Mouse (Mus musculus) forebrain, embryonic 12.5 days (tissue): ENCODE measurements around the gene Prkcq. TPM values are rescaled to one million over a fixed set of nuclear protein-coding genes. Genes with fewer than 3 reads are reported as not detected.

ENCODE experiments used
- ATAC-seq: fragments of 200-750 bp; cut with Nextera tagmentation; 2 replicates; pipeline ENCODE4 v1.8.0; 2017; ENCODE audit warnings: moderate TSS enrichment; ENCODE audit not compliant: low FRiP score
- H3K27ac ChIP-seq: fragments of 300-500 bp; sonication (generic); 2 replicates; pipeline ENCODE4 v1.5.1; 2016; ENCODE audit warnings: mild to moderate bottlenecking
- H3K27me3 ChIP-seq: fragments of 300-500 bp; sonication (generic); 2 replicates; pipeline ENCODE4 v1.6.1; 2016; ENCODE audit warnings: mild to moderate bottlenecking
- H3K36me3 ChIP-seq: fragments of 300-500 bp; sonication (generic); replicated peaks from 2 replicates; pipeline ENCODE4 v1.6.1; 2016; ENCODE audit warnings: mild to moderate bottlenecking
- H3K4me1 ChIP-seq: fragments of 300-500 bp; sonication (generic); 2 replicates; pipeline ENCODE4 v1.6.1; 2016
- H3K4me2 ChIP-seq: fragments of 300-500 bp; sonication (generic); 2 replicates; pipeline ENCODE4 v1.6.1; 2016; ENCODE audit warnings: mild to moderate bottlenecking, moderate library complexity
- H3K4me3 ChIP-seq: fragments of 300-500 bp; sonication (generic); replicated peaks from 2 replicates; pipeline ENCODE4 v1.5.1; 2016; ENCODE audit warnings: mild to moderate bottlenecking
- H3K9ac ChIP-seq: fragments of 300-500 bp; sonication (generic); 2 replicates; pipeline ENCODE4 v1.6.1; 2016; ENCODE audit warnings: mild to moderate bottlenecking
- H3K9me3 ChIP-seq: fragments of 300-500 bp; sonication (generic); 2 replicates; pipeline ENCODE4 v1.6.1; 2016
- WGBS: fragments of 180-500 bp; shearing (Covaris S2); methylation state at CpG from one replicate; pipeline ENCODE4 v1.1.7; 2016; 5-methylcytosine and 5-hydroxymethylcytosine counted together
- polyA plus RNA-seq: library from polyadenylated mRNA; unstranded; fragments of >200 nt; fragmentation: Nextera tagmentation; extraction: Ambion mirVana; gene quantifications from 2 replicates; pipeline ENCODE4 v1.2.1, GENCODE M21; 2016

Gene Prkcq
- polyA plus RNA-seq, 1 experiment from 2014 or later = 1.3 TPM

GRCm38 (mm10) chr2:11278965-11279364 is 107.1 kb downstream of the Prkcq start:
- Histone ChIP-seq H3K4me2 (no peak overlapping the region), H3K9me3 (no peaks in the 10 kb centered on the region), H3K27me3 (no peaks in the 10 kb centered on the region), H3K4me3 (no peak overlapping the region), H3K4me1 (no peaks in the 10 kb centered on the region), H3K27ac (no peak overlapping the region), H3K36me3 (no peaks in the 10 kb centered on the region), H3K9ac (no peak overlapping the region)
- WGBS = 68% methylated on average over 7 of the region's 7 CpGs
- ATAC-seq = no peak

GRCm38 (mm10) chr2:11280247-11280646 is 108.3 kb downstream of the Prkcq start:
- no peak overlapping the region for H3K9ac ChIP-seq
- H3K4me1 ChIP-seq = no peaks in the 10 kb centered on the region
- 85% methylated on average over 2 of the region's 2 CpGs for WGBS
- H3K36me3 ChIP-seq = no peaks in the 10 kb centered on the region
- no peaks in the 10 kb centered on the region for H3K27me3 ChIP-seq
- no peak for ATAC-seq
- no peak overlapping the region for H3K27ac ChIP-seq
- no peaks in the 10 kb centered on the region for H3K9me3 ChIP-seq
- no peak overlapping the region for H3K4me2 ChIP-seq
- no peak overlapping the region for H3K4me3 ChIP-seq

GRCm38 (mm10) chr2:11287834-11288530 is 116.1 kb downstream of the Prkcq start:
- Histone ChIP-seq H3K27me3 (no peaks in the 10 kb centered on the region), H3K4me1 (no peaks in the 10 kb centered on the region; the same call in 1 of the 2 replicates), H3K4me3 (no peak overlapping the region), H3K9ac (no peak overlapping the region), H3K9me3 (no peaks in the 10 kb centered on the region), H3K36me3 (no peaks in the 10 kb centered on the region), H3K27ac (no peak overlapping the region), H3K4me2 (no peak overlapping the region)
- 68% methylated on average over 18 of the region's 18 CpGs for WGBS
- ATAC-seq = peak; percentile 68

GRCm38 (mm10) chr2:11288531-11288846 is 116.6 kb downstream of the Prkcq start:
- no peak overlapping the region for H3K4me3 ChIP-seq
- peak; percentile 86 for ATAC-seq
- no peak overlapping the region for H3K27ac ChIP-seq
- no peaks in the 10 kb centered on the region for H3K36me3 ChIP-seq
- H3K4me2 ChIP-seq = no peak overlapping the region
- no peaks in the 10 kb centered on the region for H3K9me3 ChIP-seq
- WGBS = 10% methylated on average over 7 of the region's 7 CpGs
- H3K4me1 ChIP-seq = no peaks in the 10 kb centered on the region; the same call in 1 of the 2 replicates
- no peaks in the 10 kb centered on the region for H3K27me3 ChIP-seq
- H3K9ac ChIP-seq = no peak overlapping the region

- Histone ChIP-seq H3K9me3 (no peaks in the 10 kb centered on the region), H3K4me3 (no peak overlapping the region), H3K36me3 (no peaks in the 10 kb centered on the region), H3K4me2 (no peak overlapping the region), H3K27me3 (no peaks in the 10 kb centered on the region), H3K27ac (no peak overlapping the region), H3K9ac (no peak overlapping the region), H3K4me1 (no peaks in the 10 kb centered on the region; the same call in 1 of the 2 replicates)
- WGBS = 84% methylated on average over 6 of the region's 6 CpGs
- no peak for ATAC-seq
These were observed 119.0 kb downstream of the Prkcq start for GRCm38 (mm10) chr2:11290931-11291330.

GRCm38 (mm10) chr2:11291570-11292405 is 119.9 kb downstream of the Prkcq start:
- WGBS = 75% methylated on average over 9 of the region's 9 CpGs
- Histone ChIP-seq H3K4me2 (no peak overlapping the region), H3K4me3 (no peak overlapping the region), H3K27ac (no peak overlapping the region), H3K36me3 (no peaks in the 10 kb centered on the region), H3K9me3 (no peaks in the 10 kb centered on the region), H3K9ac (no peak overlapping the region), H3K27me3 (no peaks in the 10 kb centered on the region), H3K4me1 (no peaks in the 10 kb centered on the region; the same call in 1 of the 2 replicates)
- no peak for ATAC-seq

- WGBS = 86% methylated on average over 13 of the region's 13 CpGs
- Histone ChIP-seq H3K9me3 (no peaks in the 10 kb centered on the region), H3K27ac (no peak overlapping the region), H3K9ac (no peak overlapping the region), H3K4me2 (no peak overlapping the region), H3K4me1 (no peaks in the 10 kb centered on the region; the same call in 1 of the 2 replicates), H3K36me3 (no peaks in the 10 kb centered on the region), H3K4me3 (no peak overlapping the region), H3K27me3 (no peaks in the 10 kb centered on the region)
- ATAC-seq = no peak
These were observed 121.2 kb downstream of the Prkcq start for GRCm38 (mm10) chr2:11293144-11293543.

- Histone ChIP-seq H3K4me3 (no peak overlapping the region), H3K27me3 (no peaks in the 10 kb centered on the region), H3K4me1 (no peaks in the 10 kb centered on the region), H3K4me2 (no peak overlapping the region), H3K9ac (no peak overlapping the region), H3K27ac (no peak overlapping the region), H3K36me3 (no peaks in the 10 kb centered on the region), H3K9me3 (no peaks in the 10 kb centered on the region)
- ATAC-seq = no peak
- WGBS = 89% methylated on average over 5 of the region's 5 CpGs
These were observed 122.8 kb downstream of the Prkcq start for GRCm38 (mm10) chr2:11294643-11295191.

- no peak overlapping the region for H3K4me2 ChIP-seq
- H3K4me3 ChIP-seq = no peak overlapping the region
- no peaks in the 10 kb centered on the region for H3K4me1 ChIP-seq
- H3K9ac ChIP-seq = no peak overlapping the region
- no peaks in the 10 kb centered on the region for H3K9me3 ChIP-seq
- H3K27me3 ChIP-seq = no peaks in the 10 kb centered on the region
- no peaks in the 10 kb centered on the region for H3K36me3 ChIP-seq
- WGBS = 91% methylated on average over 7 of the region's 7 CpGs
- no peak for ATAC-seq
- no peak overlapping the region for H3K27ac ChIP-seq
These were observed 126.9 kb downstream of the Prkcq start for GRCm38 (mm10) chr2:11298811-11299210.

- Histone ChIP-seq H3K36me3 (no peaks in the 10 kb centered on the region), H3K27me3 (no peaks in the 10 kb centered on the region), H3K4me2 (no peak overlapping the region), H3K4me3 (no peak overlapping the region), H3K27ac (no peak overlapping the region), H3K9me3 (no peaks in the 10 kb centered on the region), H3K9ac (no peak overlapping the region), H3K4me1 (no peaks in the 10 kb centered on the region)
- ATAC-seq = no peak
- 48% methylated on average over 1 of the region's 1 CpGs for WGBS
These were observed 127.5 kb downstream of the Prkcq start for GRCm38 (mm10) chr2:11299366-11299765.

GRCm38 (mm10) chr2:11300362-11300761 is 128.5 kb downstream of the Prkcq start:
- Histone ChIP-seq H3K4me2 (no peak overlapping the region), H3K9ac (no peak overlapping the region), H3K27ac (no peak overlapping the region), H3K27me3 (no peaks in the 10 kb centered on the region), H3K36me3 (no peaks in the 10 kb centered on the region), H3K9me3 (no peaks in the 10 kb centered on the region), H3K4me1 (no peaks in the 10 kb centered on the region), H3K4me3 (no peak overlapping the region)
- WGBS = 88% methylated on average over 6 of the region's 6 CpGs
- no peak for ATAC-seq

- 39% methylated on average over 10 of the region's 10 CpGs for WGBS
- H3K9me3 ChIP-seq = no peaks in the 10 kb centered on the region
- no peaks in the 10 kb centered on the region for H3K36me3 ChIP-seq
- H3K27me3 ChIP-seq = no peaks in the 10 kb centered on the region
- H3K4me2 ChIP-seq = no peak overlapping the region
- no peak overlapping the region for H3K27ac ChIP-seq
- no peak for ATAC-seq
- H3K4me1 ChIP-seq = no peaks in the 10 kb centered on the region
- H3K4me3 ChIP-seq = no peak overlapping the region
- no peak overlapping the region for H3K9ac ChIP-seq
These were observed 148.3 kb downstream of the Prkcq start for GRCm38 (mm10) chr2:11320241-11320640.
